10 mouse cellular contexts compared by ENCODE assay signal in the genomic region with DNA sequence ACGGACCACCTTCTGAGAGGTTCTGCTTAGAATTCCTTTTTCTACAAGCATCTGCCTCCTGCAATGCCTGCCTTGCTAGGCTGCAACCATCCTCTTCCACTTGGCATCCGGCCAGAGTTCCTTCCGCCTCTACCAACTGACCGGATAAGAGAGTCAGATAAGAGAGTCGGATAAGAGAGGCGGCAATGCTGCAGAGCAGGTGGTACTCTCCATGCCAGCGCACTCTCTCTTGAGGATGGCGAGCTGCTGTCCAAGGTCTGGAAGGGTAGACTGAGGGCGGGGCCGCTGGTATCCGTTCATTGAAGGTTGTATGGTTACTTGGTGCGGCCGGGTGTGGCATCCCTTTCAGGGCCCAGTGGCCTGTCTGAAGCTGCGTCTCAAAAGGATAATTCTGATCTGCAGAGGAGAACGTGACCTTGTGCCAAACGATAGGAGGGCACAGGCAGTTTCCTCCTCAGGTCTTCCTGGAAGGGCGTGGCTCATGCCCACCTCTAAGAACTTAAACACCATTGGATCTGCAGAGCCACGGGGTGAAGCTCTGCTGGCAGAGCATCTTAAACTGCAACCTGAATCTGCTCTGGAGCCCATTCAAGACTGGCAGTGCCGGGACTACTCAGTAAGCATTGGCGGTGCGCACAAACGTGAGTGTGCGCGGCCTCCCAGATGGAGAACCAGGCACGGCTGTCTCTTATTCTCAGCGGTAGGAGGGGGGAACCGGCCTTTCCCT. TPM values are rescaled to one million over a fixed set of nuclear protein-coding genes. Genes with fewer than 3 reads are reported as not detected.
DNase-seq lines count a peak whose midpoint lies in the region; ATAC-seq and TF ChIP-seq lines count a peak whose summit lies in the region.
"Had no signal": no experiment of that assay in that cellular context is flagged by ENCODE, and none has a peak within 500 bp of the region (broad histone marks: within the 10 kb centered on the region; RNA-seq: fewer than 3 reads in every experiment).

No protein-coding gene starts in this region.

- WGBS in heart, embryonic 11.5 days (ENCODE audit: insufficient replicate concordance) = 30% methylated on average over 27 of the region's 27 CpGs
- WGBS in intestine, postnatal 0 days = 40% methylated on average over 27 of the region's 27 CpGs

- H3K27me3 ChIP-seq in heart, embryonic 11.5 days (ENCODE audit: control insufficient read depth, insufficient read depth, low read length) = peaks cover 16% of the 10 kb centered on the region
- no peaks in the 10 kb centered on the region for H3K27me3 ChIP-seq in ES-Bruce4 (ENCODE audit: control insufficient read depth, insufficient read depth, low read length, poor library complexity, severe bottlenecking)
- H3K27me3 ChIP-seq in intestine, postnatal 0 days (replicated peaks; ENCODE audit: control insufficient read depth, insufficient read depth, low read length) = peaks cover 15% of the 10 kb centered on the region; the same call in 1 of the 2 replicates

- H3K4me2 ChIP-seq in heart, embryonic 11.5 days = peak overlapping the region; percentile 37
- no peak overlapping the region for H3K4me2 ChIP-seq in intestine, postnatal 0 days (replicated peaks; ENCODE audit: low read depth)

- intact Hi-C loops in heart, postnatal 36 days (cut with DNase I) = no loop called here

- no peaks in the 10 kb centered on the region for H3K36me3 ChIP-seq in heart, embryonic 11.5 days (ENCODE audit: control insufficient read depth, insufficient read depth, low read length)
- no peaks in the 10 kb centered on the region for H3K36me3 ChIP-seq in ES-Bruce4 (ENCODE audit: control insufficient read depth, insufficient read depth, low read length, poor library complexity, severe bottlenecking)
- H3K36me3 ChIP-seq in intestine, postnatal 0 days (ENCODE audit: control insufficient read depth, insufficient read depth) = no peaks in the 10 kb centered on the region

- no peak for TF ChIP-seq POLR2A in ES-Bruce4 (IDR thresholded peaks at IDR 0.05; ENCODE audit: insufficient read depth, low read length)

- H3K9me3 ChIP-seq in heart, embryonic 11.5 days (replicated peaks; ENCODE audit: control insufficient read depth, low read length) = no peaks in the 10 kb centered on the region
- H3K9me3 ChIP-seq in ES-Bruce4 (replicated peaks; ENCODE audit: control insufficient read depth, insufficient read depth, low read length, poor library complexity, severe bottlenecking) = no peaks in the 10 kb centered on the region
- no peaks in the 10 kb centered on the region for H3K9me3 ChIP-seq in intestine, postnatal 0 days (ENCODE audit: control insufficient read depth)

- no peak for TF ChIP-seq EP300 in ES-Bruce4 (IDR thresholded peaks at IDR 0.05; ENCODE audit: insufficient read depth, low read depth, low read length)

- ATAC-seq in heart, embryonic 11.5 days (replicated peaks; ENCODE audit: insufficient number of reproducible peaks, low FRiP score, low TSS enrichment) = no peak
- ATAC-seq in intestine, postnatal 0 days = peak; percentile 58

- TF ChIP-seq CTCF in ES-Bruce4 (IDR thresholded peaks at IDR 0.05; ENCODE audit: low read depth, low read length) = no peak
- TF ChIP-seq CTCF in intestine, postnatal 0 days (IDR thresholded peaks at IDR 0.05; ENCODE audit: low read depth) = no peak

- 0 out of 2 replicates have a peak overlapping the region, but pooled peaks have one; percentile 3 for H3K4me3 ChIP-seq in heart, embryonic 11.5 days (ENCODE audit: low read depth, low read length)
- H3K4me3 ChIP-seq in ES-Bruce4 (ENCODE audit: low read depth, low read length) = peak overlapping the region; percentile 13; the same call in 1 of the 2 replicates
- H3K4me3 ChIP-seq in intestine, postnatal 0 days (ENCODE audit: low read depth, low read length) = no peak overlapping the region

- peaks cover 18% of the 10 kb centered on the region for H3K4me1 ChIP-seq in heart, embryonic 11.5 days (ENCODE audit: control insufficient read depth, insufficient read depth, low read length)
- peaks cover 7% of the 10 kb centered on the region for H3K4me1 ChIP-seq in ES-Bruce4 (ENCODE audit: control insufficient read depth, insufficient read depth, low read length)
- no peaks in the 10 kb centered on the region for H3K4me1 ChIP-seq in intestine, postnatal 0 days (replicated peaks; ENCODE audit: control insufficient read depth, insufficient read depth, low read length)

- no peak overlapping the region for H3K9ac ChIP-seq in heart, embryonic 11.5 days (ENCODE audit: low read depth, low read length)
- H3K9ac ChIP-seq in ES-Bruce4 (ENCODE audit: low read depth, poor library complexity, severe bottlenecking) = 0 out of 2 replicates have a peak overlapping the region, but pooled peaks have one; percentile 9
- no peak overlapping the region for H3K9ac ChIP-seq in intestine, postnatal 0 days (ENCODE audit: low read depth, low read length)
- H3K9ac ChIP-seq: liver, embryonic 14.5 days had no signal

- no peak overlapping the region for H3K27ac ChIP-seq in heart, embryonic 11.5 days (ENCODE audit: low read depth, low read length)
- no peak overlapping the region for H3K27ac ChIP-seq in ES-Bruce4 (ENCODE audit: insufficient read depth, low read length)
- H3K27ac ChIP-seq in intestine, postnatal 0 days (ENCODE audit: low read depth, low read length) = no peak overlapping the region
- H3K27ac ChIP-seq: liver, embryonic 14.5 days had no signal

- no peak for DNase-seq in heart, postnatal 36 days
- peak; percentile 66 to 69 for DNase-seq in cerebellum, postnatal 10 days
- no peak for DNase-seq in thymus, postnatal 25 days
- DNase-seq in adipocyte (ENCODE audit: low spot score) = no peak
- DNase-seq in urinary bladder, postnatal 36 days (ENCODE audit: low spot score in 2 of 2) = no peak

RNA-seq across cellular contexts. Expression of a gene that starts 13.7 kb away (rescaled TPM):
- polyA plus RNA-seq in heart, embryonic 11.5 days (2014; fragmentation: Nextera tagmentation; extraction: Ambion mirVana) = 11.6 and 14.6 TPM in 2 replicates
- total RNA-seq in heart, postnatal 36 days (2021) = 100 to 1,000 TPM; 196 to 197 TPM
- polyA plus RNA-seq in ES-Bruce4 (2011; ENCODE audit: insufficient read depth, insufficient read length, low read depth, missing spikeins) = 4.4 and 4.9 TPM in 2 replicates
- polyA plus RNA-seq in intestine, postnatal 0 days (2015; fragmentation: Nextera tagmentation; extraction: Ambion mirVana) = 5.3 and 5.5 TPM in 2 replicates

RNA-seq across cellular contexts. Expression of a gene that starts 20.4 kb away (rescaled TPM):
- 0.31 and 0.64 TPM in 2 replicates for polyA plus RNA-seq in heart, embryonic 11.5 days (2014; fragmentation: Nextera tagmentation; extraction: Ambion mirVana)
- not detected for total RNA-seq in heart, postnatal 36 days (2021)
- polyA plus RNA-seq in ES-Bruce4 (2011; ENCODE audit: insufficient read depth, insufficient read length, low read depth, missing spikeins) = 2.4 and 2.7 TPM in 2 replicates
- 2.3 and 2.4 TPM in 2 replicates for polyA plus RNA-seq in intestine, postnatal 0 days (2015; fragmentation: Nextera tagmentation; extraction: Ambion mirVana)

RNA-seq across cellular contexts. Expression of a gene that starts 33.4 kb away (rescaled TPM):
- 0.27 TPM in 1 of 2 replicates, not detected in the other for polyA plus RNA-seq in heart, embryonic 11.5 days (2014; fragmentation: Nextera tagmentation; extraction: Ambion mirVana)
- total RNA-seq in heart, postnatal 36 days (2021) = not detected
- not detected in 2 replicates for polyA plus RNA-seq in ES-Bruce4 (2011; ENCODE audit: insufficient read depth, insufficient read length, low read depth, missing spikeins)
- 0.37 and 0.46 TPM in 2 replicates for polyA plus RNA-seq in intestine, postnatal 0 days (2015; fragmentation: Nextera tagmentation; extraction: Ambion mirVana)
- polyA plus RNA-seq: liver, embryonic 14.5 days had no signal

RNA-seq across cellular contexts. Expression of a gene that starts 34.2 kb away (rescaled TPM):
- 60.8 and 64.1 TPM in 2 replicates for polyA plus RNA-seq in heart, embryonic 11.5 days (2014; fragmentation: Nextera tagmentation; extraction: Ambion mirVana)
- 10 to 100 TPM; 21.9 TPM for total RNA-seq in heart, postnatal 36 days (2021)
- 48.3 and 50.6 TPM in 2 replicates for polyA plus RNA-seq in ES-Bruce4 (2011; ENCODE audit: insufficient read depth, insufficient read length, low read depth, missing spikeins)
- 62.3 and 64.5 TPM in 2 replicates for polyA plus RNA-seq in intestine, postnatal 0 days (2015; fragmentation: Nextera tagmentation; extraction: Ambion mirVana)

RNA-seq across cellular contexts. Expression of a gene that starts 47.9 kb away (rescaled TPM):
- 0.04 and 0.56 TPM in 2 replicates for polyA plus RNA-seq in heart, embryonic 11.5 days (2014; fragmentation: Nextera tagmentation; extraction: Ambion mirVana)
- total RNA-seq in heart, postnatal 36 days (2021) = not detected
- polyA plus RNA-seq in ES-Bruce4 (2011; ENCODE audit: insufficient read depth, insufficient read length, low read depth, missing spikeins) = not detected in 2 replicates
- polyA plus RNA-seq in intestine, postnatal 0 days (2015; fragmentation: Nextera tagmentation; extraction: Ambion mirVana) = 50.8 and 53.0 TPM in 2 replicates
- polyA plus RNA-seq: embryonic facial prominence, embryonic 14.5 days had no signal

Comparison
In these comparisons a context has a peak if more than half of its experiments do, and no peak if none do; other contexts are left out.
1. DNase-seq: peak in cerebellum, postnatal 10 days (2 of 2); none in heart, postnatal 36 days (0 of 2), thymus, postnatal 25 days (single experiment), adipocyte (single experiment) and urinary bladder, postnatal 36 days (0 of 2).